Mouse (Mus musculus): ENCODE measurements around the gene Sppl2b. TPM values are rescaled to one million over a fixed set of nuclear protein-coding genes. Genes with fewer than 3 reads are reported as not detected.
A peak's percentile ranks its signal among the peaks of the same experiment; 100 is the strongest.

Sppl2b gene
- polyA plus RNA-seq, 1 experiment from 2014 or later: 32.1 TPM

- H3K27me3 ChIP-seq (ENCODE audit: insufficient read depth, poor library complexity, severe bottlenecking): no peaks in the 10 kb centered on the region
- peaks cover 4% of the 10 kb centered on the region; the same call in 1 of the 2 replicates for H3K4me1 ChIP-seq
- no peak for DNase-seq (ENCODE audit: low spot score)
- 93% methylated on average over 16 of the region's 16 CpGs for WGBS
- no peak overlapping the region for H3K27ac ChIP-seq
- H3K4me3 ChIP-seq: no peak overlapping the region
- H3K36me3 ChIP-seq: peaks cover 73% of the 10 kb centered on the region
- no peaks in the 10 kb centered on the region for H3K9me3 ChIP-seq
These were observed 9.4 kb downstream of the Sppl2b start for GRCm38 (mm10) chr10:80864446-80864845.

GRCm38 (mm10) chr10:80870993-80871392, 15.9 kb downstream of the Sppl2b start:
- Histone ChIP-seq H3K4me3 (no peak overlapping the region), H3K27me3 (ENCODE audit: insufficient read depth, poor library complexity, severe bottlenecking) (peaks cover 37% of the 10 kb centered on the region), H3K27ac (no peak overlapping the region), H3K9me3 (no peaks in the 10 kb centered on the region), H3K4me1 (peaks cover 10% of the 10 kb centered on the region), H3K36me3 (peaks cover 27% of the 10 kb centered on the region)
- 87% methylated on average over 3 of the region's 6 CpGs for WGBS
- DNase-seq (ENCODE audit: low spot score): no peak

- 23% methylated on average over 9 of the region's 9 CpGs for WGBS
- Histone ChIP-seq H3K9me3 (no peaks in the 10 kb centered on the region), H3K4me1 (peaks cover 15% of the 10 kb centered on the region)
These were observed 16.5 kb downstream of the Sppl2b start, which contains the start of gene Tmprss9 for GRCm38 (mm10) chr10:80871581-80871980. Gene Tmprss9 (plus strand): TSS chr10:80871848.

GRCm38 (mm10) chr10:80874035-80874434, 19.0 kb downstream of the Sppl2b start:
- 80% methylated on average over 9 of the region's 9 CpGs for WGBS
- H3K27me3 ChIP-seq (ENCODE audit: insufficient read depth, poor library complexity, severe bottlenecking): peaks cover 44% of the 10 kb centered on the region
- peaks cover 18% of the 10 kb centered on the region for H3K4me1 ChIP-seq
- no peak for DNase-seq (ENCODE audit: low spot score)
- H3K27ac ChIP-seq: no peak overlapping the region
- no peaks in the 10 kb centered on the region for H3K36me3 ChIP-seq
- no peaks in the 10 kb centered on the region for H3K9me3 ChIP-seq
- H3K4me3 ChIP-seq: no peak overlapping the region

More at GRCm38 (mm10) chr10:80871581-80871980, 16.5 kb downstream of the Sppl2b start, which contains the start of gene Tmprss9:
- no peak within 1 kb of the TSS for H3K4me3 ChIP-seq
- H3K36me3 ChIP-seq: peaks cover 22% of the 10 kb centered on the region
- DNase-seq (ENCODE audit: low spot score): no peak
- H3K27ac ChIP-seq: no peak within 1 kb of the TSS
- peaks cover 37% of the 10 kb centered on the region for H3K27me3 ChIP-seq (ENCODE audit: insufficient read depth, poor library complexity, severe bottlenecking)

- WGBS: 24% methylated on average over 5 of the region's 5 CpGs
- Histone ChIP-seq H3K36me3 (no peaks in the 10 kb centered on the region), H3K27me3 (ENCODE audit: insufficient read depth, poor library complexity, severe bottlenecking) (peaks cover 43% of the 10 kb centered on the region), H3K9me3 (no peaks in the 10 kb centered on the region), H3K4me1 (peaks cover 25% of the 10 kb centered on the region), H3K27ac (peak overlapping the region; percentile 43; the same call in 1 of the 2 replicates), H3K4me3 (no peak overlapping the region)
- no peak for DNase-seq (ENCODE audit: low spot score)
These were observed 21.0 kb downstream of the Sppl2b start for GRCm38 (mm10) chr10:80876028-80876427.

- no peak for DNase-seq (ENCODE audit: low spot score)
- H3K36me3 ChIP-seq: no peaks in the 10 kb centered on the region
- no peaks in the 10 kb centered on the region for H3K9me3 ChIP-seq
- no peak overlapping the region for H3K4me3 ChIP-seq
- H3K4me1 ChIP-seq: peaks cover 25% of the 10 kb centered on the region
- WGBS: 22% methylated on average over 3 of the region's 3 CpGs
- peaks cover 38% of the 10 kb centered on the region for H3K27me3 ChIP-seq (ENCODE audit: insufficient read depth, poor library complexity, severe bottlenecking)
- H3K27ac ChIP-seq: peak overlapping the region; percentile 43; the same call in 1 of the 2 replicates
These were observed 21.5 kb downstream of the Sppl2b start for GRCm38 (mm10) chr10:80876594-80876993.

- Histone ChIP-seq H3K9me3 (no peaks in the 10 kb centered on the region), H3K27me3 (ENCODE audit: insufficient read depth, poor library complexity, severe bottlenecking) (peaks cover 10% of the 10 kb centered on the region; the same call in 1 of the 2 replicates), H3K36me3 (no peaks in the 10 kb centered on the region), H3K4me1 (peaks cover 19% of the 10 kb centered on the region), H3K27ac (no peak overlapping the region), H3K4me3 (no peak overlapping the region)
- DNase-seq (ENCODE audit: low spot score): no peak
- WGBS: 12% methylated on average over 5 of the region's 5 CpGs
These were observed 25.1 kb downstream of the Sppl2b start for GRCm38 (mm10) chr10:80880131-80880641.

GRCm38 (mm10) chr10:80880901-80881300, 25.8 kb downstream of the Sppl2b start:
- H3K9me3 ChIP-seq: no peaks in the 10 kb centered on the region
- H3K4me3 ChIP-seq: no peak overlapping the region
- DNase-seq (ENCODE audit: low spot score): no peak
- H3K4me1 ChIP-seq: peaks cover 19% of the 10 kb centered on the region
- H3K36me3 ChIP-seq: no peaks in the 10 kb centered on the region
- 67% methylated on average over 2 of the region's 2 CpGs for WGBS
- H3K27me3 ChIP-seq (ENCODE audit: insufficient read depth, poor library complexity, severe bottlenecking): peaks cover 8% of the 10 kb centered on the region; the same call in 1 of the 2 replicates
- no peak overlapping the region for H3K27ac ChIP-seq

- WGBS: 23% methylated on average over 10 of the region's 10 CpGs
- no peak overlapping the region for H3K27ac ChIP-seq
These were observed 26.2 kb downstream of the Sppl2b start for GRCm38 (mm10) chr10:80881301-80881700.

GRCm38 (mm10) chr10:80887181-80887580, 32.1 kb downstream of the Sppl2b start:
- Histone ChIP-seq H3K27me3 (ENCODE audit: insufficient read depth, poor library complexity, severe bottlenecking) (peaks cover 40% of the 10 kb centered on the region), H3K9me3 (no peaks in the 10 kb centered on the region), H3K36me3 (no peaks in the 10 kb centered on the region), H3K4me3 (no peak overlapping the region), H3K4me1 (peaks cover 3% of the 10 kb centered on the region; the same call in 1 of the 2 replicates), H3K27ac (no peak overlapping the region)
- no peak for DNase-seq (ENCODE audit: low spot score)
- WGBS: 67% methylated on average over 11 of the region's 11 CpGs

More at GRCm38 (mm10) chr10:80881301-80881700, 26.2 kb downstream of the Sppl2b start:
- Histone ChIP-seq H3K27me3 (ENCODE audit: insufficient read depth, poor library complexity, severe bottlenecking) (peaks cover 8% of the 10 kb centered on the region; the same call in 1 of the 2 replicates), H3K9me3 (no peaks in the 10 kb centered on the region), H3K4me3 (no peak overlapping the region), H3K36me3 (no peaks in the 10 kb centered on the region), H3K4me1 (peaks cover 16% of the 10 kb centered on the region)
- no peak for DNase-seq (ENCODE audit: low spot score)

GRCm38 (mm10) chr10:80895100-80895499, 40.0 kb downstream of the Sppl2b start:
- Histone ChIP-seq H3K36me3 (peaks cover 12% of the 10 kb centered on the region), H3K27me3 (ENCODE audit: insufficient read depth, poor library complexity, severe bottlenecking) (peaks cover 23% of the 10 kb centered on the region), H3K4me1 (peaks cover 30% of the 10 kb centered on the region), H3K4me3 (no peak overlapping the region), H3K9me3 (0 out of 2 replicates have a peak, but pooled peaks cover 6% of the 10 kb centered on the region), H3K27ac (no peak overlapping the region)
- 83% methylated on average over 7 of the region's 7 CpGs for WGBS
- DNase-seq (ENCODE audit: low spot score): no peak

- no peak overlapping the region for H3K4me3 ChIP-seq
- WGBS: 73% methylated on average over 6 of the region's 6 CpGs
- peaks cover 31% of the 10 kb centered on the region for H3K4me1 ChIP-seq
- H3K27ac ChIP-seq: no peak overlapping the region
- no peak for DNase-seq (ENCODE audit: low spot score)
- H3K27me3 ChIP-seq (ENCODE audit: insufficient read depth, poor library complexity, severe bottlenecking): peaks cover 17% of the 10 kb centered on the region
- H3K36me3 ChIP-seq: peaks cover 12% of the 10 kb centered on the region
- H3K9me3 ChIP-seq: 0 out of 2 replicates have a peak, but pooled peaks cover 6% of the 10 kb centered on the region
These were observed 40.6 kb downstream of the Sppl2b start for GRCm38 (mm10) chr10:80895697-80896096.

GRCm38 (mm10) chr10:80896581-80897485, 41.8 kb downstream of the Sppl2b start:
- Histone ChIP-seq H3K9me3 (0 out of 2 replicates have a peak, but pooled peaks cover 6% of the 10 kb centered on the region), H3K4me1 (peaks cover 34% of the 10 kb centered on the region), H3K27me3 (ENCODE audit: insufficient read depth, poor library complexity, severe bottlenecking) (peaks cover 13% of the 10 kb centered on the region), H3K4me3 (no peak overlapping the region), H3K27ac (no peak overlapping the region), H3K36me3 (peaks cover 16% of the 10 kb centered on the region)
- WGBS: 60% methylated on average over 24 of the region's 24 CpGs
- DNase-seq (ENCODE audit: low spot score): no peak
